Mouse (Mus musculus) central nervous system, embryonic 18 days (tissue): ENCODE measurements around the gene Gm16181. TPM values are rescaled to one million over a fixed set of nuclear protein-coding genes. Genes with fewer than 3 reads are reported as not detected.

ENCODE experiments used
- polyA plus RNA-seq: library from polyadenylated mRNA; depleted of rRNA; stranded (reverse); fragments of >200 nt; gene quantifications from 2 replicates; pipeline ENCODE4 v1.2.3, GENCODE M21; 2012; rRNA removed

The Gm16181 gene
- polyA plus RNA-seq, result not detected in 2 replicates

GRCm38 (mm10) chr17:35220156-35220952 lies at the start of gene Gm16181:
TSS of gene Gm16181 (plus strand) at chr17:35220834.

DNA sequence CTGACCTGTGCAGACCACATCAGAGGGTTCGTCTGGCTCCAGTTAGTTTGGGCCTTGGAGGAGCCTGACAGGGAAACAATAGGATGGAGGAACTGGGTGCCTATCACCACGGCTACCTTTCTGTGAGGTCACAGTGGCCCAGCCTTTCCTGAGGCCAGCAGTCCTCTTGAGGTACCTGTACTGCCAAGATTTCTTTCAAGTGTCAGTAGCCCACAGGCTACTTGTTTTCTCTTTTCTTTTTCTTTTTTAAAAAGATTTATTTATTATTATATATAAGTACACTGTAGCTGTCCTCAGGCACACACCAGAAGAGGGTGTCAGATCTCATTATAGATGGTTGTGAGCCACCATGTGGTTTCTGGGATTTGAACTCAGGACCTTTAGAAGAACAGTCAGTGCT lies 44.7 kb upstream of the Gm16181 start, which contains the start of gene Aif1:
TSS of gene Aif1 (minus strand) at position 101 of the 400 bp plus-strand sequence.

DNA sequence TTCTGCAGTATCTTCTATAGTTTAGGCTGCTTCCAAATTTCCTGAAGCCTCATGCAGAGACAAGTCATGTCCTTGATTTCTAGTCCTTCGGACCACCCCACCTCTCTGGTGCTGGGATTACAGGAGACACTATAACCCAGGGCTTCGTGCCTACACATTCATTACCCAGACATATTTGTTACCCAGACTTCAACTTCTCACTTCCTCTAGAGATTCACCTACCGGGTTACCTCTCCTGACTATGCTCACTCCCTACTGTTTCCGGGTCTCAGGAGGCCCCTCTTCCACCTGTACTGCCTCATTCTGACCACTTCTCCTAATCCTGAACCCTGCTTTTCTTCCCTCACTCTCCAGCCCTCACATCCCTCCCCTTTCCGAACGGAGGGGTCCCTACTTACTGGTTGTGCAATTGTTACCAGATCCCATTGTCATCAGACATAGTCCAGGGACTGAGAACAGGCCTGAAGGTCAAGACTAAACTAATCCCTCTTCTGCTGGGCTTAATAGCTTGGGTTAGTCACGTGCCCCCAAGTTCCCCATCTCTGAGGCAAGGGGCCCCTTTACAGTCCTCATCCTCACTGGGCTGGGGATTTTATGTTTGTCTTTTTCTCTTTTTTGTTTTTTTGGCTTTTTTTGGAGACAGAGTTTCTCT lies 32.5 kb upstream of the Gm16181 start, which contains the start of gene Lst1:
TSS of gene Lst1 (minus strand) at position 481 of the 652 bp plus-strand sequence.

DNA sequence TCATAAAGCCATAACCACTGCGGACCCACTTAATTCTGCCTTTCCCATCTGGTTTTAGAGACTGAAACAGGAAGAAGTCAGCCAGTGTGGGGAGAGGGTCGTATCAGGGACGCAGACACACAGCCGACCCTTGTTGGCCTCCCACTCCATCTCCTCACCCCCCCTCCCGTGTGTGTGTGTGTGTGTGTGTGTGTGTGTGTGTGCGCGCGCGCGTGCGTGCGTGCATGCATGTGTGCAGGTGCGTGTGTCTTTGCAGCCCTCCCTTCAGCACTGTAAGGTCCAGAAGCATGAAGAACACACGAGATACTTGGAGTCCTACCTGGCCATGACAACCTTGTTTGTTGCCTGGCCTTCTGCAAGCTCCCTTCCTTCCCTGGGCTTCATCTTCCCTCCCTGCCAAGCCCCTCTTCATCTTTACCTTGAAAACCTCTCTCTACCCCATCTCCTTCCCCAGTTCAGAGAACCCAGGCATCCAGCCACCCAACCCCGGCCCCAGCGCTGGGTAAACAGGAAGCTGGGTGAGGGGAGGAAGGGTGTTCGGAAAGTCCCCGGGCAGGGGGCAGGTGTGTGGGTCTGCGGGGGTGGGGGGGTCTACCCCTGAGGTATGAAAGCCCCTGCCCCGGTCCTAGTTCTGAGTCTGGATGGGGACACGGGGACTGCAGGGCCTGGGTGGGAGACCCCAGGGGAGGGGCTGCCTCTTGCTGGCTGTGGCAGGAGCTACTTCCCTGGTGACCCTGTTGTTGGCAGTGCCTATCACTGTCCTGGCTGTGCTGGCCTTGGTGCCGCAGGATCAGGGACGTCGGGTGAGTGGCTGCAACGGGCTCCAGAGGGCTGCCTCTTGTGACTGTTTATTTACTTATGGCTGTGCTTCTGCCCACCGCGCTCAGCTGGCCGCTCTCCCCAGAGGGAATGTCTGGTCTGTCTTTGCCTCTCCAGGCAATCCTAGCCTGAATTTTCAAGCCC lies 26.5 kb upstream of the Gm16181 start, which contains the start of gene Ltb:
TSS of gene Ltb (plus strand) at position 559 of the 963 bp plus-strand sequence.

DNA sequence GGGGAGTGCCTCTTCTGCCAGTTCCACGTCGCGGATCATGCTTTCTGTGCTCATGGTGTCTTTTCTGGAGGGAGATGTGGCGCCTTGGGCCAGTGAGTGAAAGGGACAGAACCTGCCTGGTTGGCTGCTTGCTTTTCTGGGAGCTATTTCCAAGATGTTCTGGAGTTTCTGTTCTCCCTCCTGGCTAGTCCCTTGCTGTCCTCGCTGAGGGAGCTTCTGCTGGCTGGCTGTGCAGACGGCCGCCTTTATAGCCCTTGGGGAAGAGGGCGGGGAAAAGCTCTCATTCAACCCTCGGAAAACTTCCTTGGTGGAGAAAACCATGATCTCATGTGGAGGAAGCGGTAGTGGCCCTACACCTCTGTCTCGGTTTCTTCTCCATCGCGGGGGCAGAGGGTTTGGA lies 18.8 kb upstream of the Gm16181 start, which contains the start of gene Tnf:
TSS of gene Tnf (minus strand) at position 221 of the 400 bp plus-strand sequence.

DNA sequence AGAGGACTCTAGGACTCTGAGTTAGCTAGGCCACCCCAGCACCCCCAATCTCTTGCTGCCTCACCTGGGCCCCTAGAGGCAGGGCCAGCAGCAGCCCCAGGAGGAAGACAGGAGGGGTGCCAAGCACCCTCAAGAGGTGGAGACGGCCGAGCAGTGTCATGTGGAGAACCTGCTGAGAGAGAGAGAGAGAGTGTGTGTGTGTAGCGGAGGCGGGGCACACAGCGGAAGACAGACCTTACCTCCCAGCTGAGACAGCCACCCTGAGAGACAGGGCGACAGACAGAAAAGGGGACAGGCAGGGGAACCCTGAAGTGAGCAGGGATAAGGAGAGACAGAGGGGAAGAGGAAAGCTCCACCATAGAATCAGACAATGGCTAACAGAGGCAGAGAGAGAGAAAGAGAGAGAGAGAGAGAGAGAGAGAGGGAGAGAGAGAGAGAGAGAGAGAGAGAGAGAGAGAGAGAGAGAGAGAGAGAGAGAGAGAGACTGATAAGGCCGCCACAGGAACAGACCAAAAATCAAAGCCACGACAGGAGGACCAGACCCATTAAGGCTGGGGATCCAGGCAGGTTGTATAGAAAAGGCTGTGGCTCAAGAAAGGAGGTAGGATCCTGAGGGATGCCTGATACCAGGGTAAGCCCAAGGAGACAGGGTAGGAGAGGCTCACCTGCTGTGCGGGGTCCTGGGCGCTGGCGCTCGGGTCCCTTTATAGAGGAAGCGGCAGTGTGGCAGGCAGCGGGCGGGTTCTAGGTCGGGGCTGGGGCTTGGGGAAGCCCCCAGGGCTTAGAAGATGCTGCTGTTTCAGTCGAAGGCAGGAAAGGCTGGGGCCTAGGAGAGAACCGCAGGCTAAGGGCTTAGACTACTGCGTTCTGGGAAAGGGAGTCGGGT lies 15.9 kb upstream of the Gm16181 start, which contains the start of gene Lta:
TSS of gene Lta (minus strand) at position 858 of the 886 bp plus-strand sequence.

GRCm38 (mm10) chr17:35233114-35233980 lies 12.7 kb downstream of the Gm16181 start, which contains the start of gene Atp6v1g2:
TSS of gene Atp6v1g2 (plus strand) at chr17:35233660.

DNA sequence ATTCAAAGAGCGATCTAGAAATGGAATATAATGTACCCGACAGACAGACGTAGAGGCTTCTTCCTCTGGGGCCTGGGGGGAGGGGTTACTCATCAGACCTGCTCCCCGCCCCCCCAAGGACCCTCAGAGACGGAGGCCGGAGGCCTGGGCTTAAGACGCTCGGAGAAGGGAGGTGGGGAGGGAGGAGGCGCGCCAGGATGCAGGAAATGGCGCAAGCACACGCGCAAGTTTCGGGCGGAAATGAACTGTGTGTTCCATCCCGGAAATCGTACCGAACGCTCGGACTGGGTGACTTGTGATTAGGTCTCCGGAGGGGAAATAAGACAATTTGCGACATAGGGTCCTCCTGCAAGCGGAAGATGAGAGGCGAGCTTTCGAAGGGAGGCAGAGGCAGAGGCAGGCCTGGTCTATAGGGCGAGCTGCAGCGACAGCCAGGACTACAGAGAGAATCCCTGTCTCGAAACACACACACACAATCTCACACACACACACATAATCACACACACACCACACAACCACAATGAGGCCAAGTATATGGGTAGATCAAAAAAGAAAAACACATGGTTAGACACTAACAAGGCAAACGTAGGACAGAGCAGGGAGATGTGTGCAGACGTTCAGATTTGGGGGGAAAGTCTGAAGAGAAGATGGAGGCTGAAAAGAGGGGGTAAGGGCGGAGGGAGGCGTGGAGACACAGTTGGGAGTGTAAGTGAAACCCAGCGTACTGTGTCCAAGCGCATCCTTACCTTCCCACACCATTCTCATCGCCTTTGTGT lies 15.2 kb downstream of the Gm16181 start, which contains the start of gene Nfkbil1:
TSS of gene Nfkbil1 (minus strand) at position 179 of the 776 bp plus-strand sequence.

DNA sequence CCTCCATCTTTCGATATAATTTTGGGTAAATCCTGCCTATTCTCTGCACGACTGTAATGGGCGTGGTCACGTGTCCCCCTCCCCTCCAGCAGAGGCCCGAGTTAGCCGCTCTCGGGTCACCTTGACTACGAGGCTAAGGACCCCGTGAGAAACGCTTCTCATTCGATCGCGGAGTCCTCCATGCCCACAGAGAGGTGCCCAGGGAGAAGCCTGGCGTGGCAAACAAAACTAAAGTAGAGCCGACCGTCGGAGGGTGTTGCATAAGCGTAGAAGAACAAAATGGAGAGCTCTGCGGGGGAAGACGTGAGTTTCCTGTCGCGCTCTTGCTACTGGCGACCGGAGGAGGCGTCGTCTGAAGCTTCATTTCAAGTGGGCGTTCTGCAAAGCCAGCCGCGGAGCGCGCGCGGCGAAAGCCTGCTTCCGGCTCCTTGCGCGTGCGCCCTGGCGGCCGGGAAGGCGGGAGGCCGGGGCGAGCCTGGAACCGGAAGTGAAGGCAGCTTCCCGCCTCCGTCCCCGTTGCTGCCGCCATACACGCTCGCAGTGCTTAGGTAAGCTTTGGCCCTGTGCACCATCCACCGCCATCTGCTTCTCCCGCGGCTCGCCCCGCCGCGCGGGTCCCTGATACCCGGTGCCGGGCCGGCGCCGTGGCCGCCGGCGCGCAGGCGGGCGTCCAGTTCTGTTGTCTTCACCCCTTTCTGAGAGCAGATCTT lies 20.8 kb downstream of the Gm16181 start, which contains the start of gene Ddx39b:
TSS of gene Ddx39b (plus strand) at position 442 of the 710 bp plus-strand sequence.

GRCm38 (mm10) chr17:35262664-35263522 lies 42.3 kb downstream of the Gm16181 start, which contains the start of gene H2-D1:
TSS of gene H2-D1 (plus strand) at chr17:35262730.

Other genes starting within 250 kb of the Gm16181 start
- gene Hspa1a, start 248.7 kb upstream of the Gm16181 start, polyA plus RNA-seq, result 13.2 and 13.5 TPM in 2 replicates
- 0.62 and 0.90 TPM in 2 replicates for gene Hspa1l, start 248.1 kb upstream of the Gm16181 start, polyA plus RNA-seq
- 93.6 and 101 TPM in 2 replicates for gene Lsm2, start 239.0 kb upstream of the Gm16181 start, polyA plus RNA-seq
- 78.1 and 85.3 TPM in 2 replicates for gene Vars, start 219.8 kb upstream of the Gm16181 start, polyA plus RNA-seq
- gene Vwa7, start 204.3 kb upstream of the Gm16181 start, polyA plus RNA-seq, result 0.48 TPM in 2 replicates
- 2.1 and 2.3 TPM in 2 replicates for gene Sapcd1, start 192.8 kb upstream of the Gm16181 start, polyA plus RNA-seq
- 2.7 and 3.0 TPM in 2 replicates for gene Msh5, start 174.1 kb upstream of the Gm16181 start, polyA plus RNA-seq
- gene Clic1, start 170.9 kb upstream of the Gm16181 start, polyA plus RNA-seq, result 45.7 and 47.6 TPM in 2 replicates
- gene Ddah2, start 161.8 kb upstream of the Gm16181 start, polyA plus RNA-seq, result 243 and 254 TPM in 2 replicates
- 2.1 TPM in 1 of 2 replicates, not detected in the other for gene Ly6g6c, start 155.4 kb upstream of the Gm16181 start, polyA plus RNA-seq
- gene Mpig6b, start 154.7 kb upstream of the Gm16181 start, polyA plus RNA-seq, result 0.03 and 0.10 TPM in 2 replicates
- 6.6 and 10.1 TPM in 2 replicates for gene Ly6g6e, start 143.9 kb upstream of the Gm16181 start, polyA plus RNA-seq
- gene Ly6g6d, start 142.8 kb upstream of the Gm16181 start, polyA plus RNA-seq, result 1.3 and 1.6 TPM in 2 replicates
- gene Ly6g6f, start 135.2 kb upstream of the Gm16181 start, polyA plus RNA-seq, result 0.09 and 0.19 TPM in 2 replicates
- 110 and 114 TPM in 2 replicates for gene Abhd16a, start 131.6 kb upstream of the Gm16181 start, polyA plus RNA-seq
- gene Ly6g5c, start 112.6 kb upstream of the Gm16181 start, polyA plus RNA-seq, result not detected in 2 replicates
- 2.3 TPM in 2 replicates for gene Ly6g5b, start 105.4 kb upstream of the Gm16181 start, polyA plus RNA-seq
- 17.4 and 18.3 TPM in 2 replicates for gene Gpank1, start 99.4 kb upstream of the Gm16181 start, polyA plus RNA-seq
- 170 and 198 TPM in 2 replicates for gene Csnk2b, start 98.8 kb upstream of the Gm16181 start, polyA plus RNA-seq
- gene D17H6S53E, start 94.5 kb upstream of the Gm16181 start, polyA plus RNA-seq, result 5.2 and 5.6 TPM in 2 replicates
- 0.65 and 0.84 TPM in 2 replicates for gene Apom, start 88.8 kb upstream of the Gm16181 start, polyA plus RNA-seq
- gene Bag6, start 85.7 kb upstream of the Gm16181 start, polyA plus RNA-seq, result 237 and 290 TPM in 2 replicates
- 228 and 250 TPM in 2 replicates for gene Prrc2a, start 55.9 kb upstream of the Gm16181 start, polyA plus RNA-seq
- 3.7 and 3.9 TPM in 2 replicates for gene Aif1, start 44.8 kb upstream of the Gm16181 start, polyA plus RNA-seq
- 15.7 and 18.5 TPM in 2 replicates for gene Lst1, start 32.4 kb upstream of the Gm16181 start, polyA plus RNA-seq
- gene Ltb, start 26.4 kb upstream of the Gm16181 start, polyA plus RNA-seq, result 0.76 and 0.84 TPM in 2 replicates
- 0.05 TPM in 2 replicates for gene Tnf, start 18.8 kb upstream of the Gm16181 start, polyA plus RNA-seq
- 0.57 and 0.62 TPM in 2 replicates for gene Lta, start 15.5 kb upstream of the Gm16181 start, polyA plus RNA-seq
- 147 and 148 TPM in 2 replicates for gene Atp6v1g2, start 12.8 kb downstream of the Gm16181 start, polyA plus RNA-seq
- 14.3 and 14.8 TPM in 2 replicates for gene Nfkbil1, start 15.0 kb downstream of the Gm16181 start, polyA plus RNA-seq
- gene Ddx39b, start 20.9 kb downstream of the Gm16181 start, polyA plus RNA-seq, result 727 and 778 TPM in 2 replicates
- gene H2-D1, start 41.9 kb downstream of the Gm16181 start, polyA plus RNA-seq, result 60.4 and 60.8 TPM in 2 replicates
- 0.27 and 0.48 TPM in 2 replicates for gene H2-Q1, start 99.6 kb downstream of the Gm16181 start, polyA plus RNA-seq
- gene H2-Q2, start 121.4 kb downstream of the Gm16181 start, polyA plus RNA-seq, result 7.8 and 8.7 TPM in 2 replicates
- 3.3 and 3.5 TPM in 2 replicates for gene H2-Q4, start 158.8 kb downstream of the Gm16181 start, polyA plus RNA-seq
- 1.0 and 1.2 TPM in 2 replicates for gene H2-Q6, start 204.0 kb downstream of the Gm16181 start, polyA plus RNA-seq
- 3.6 and 4.1 TPM in 2 replicates for gene H2-Q7, start 218.3 kb downstream of the Gm16181 start, polyA plus RNA-seq
- 0.47 and 0.52 TPM in 2 replicates for gene H2-Q10, start 249.3 kb downstream of the Gm16181 start, polyA plus RNA-seq